Mouse (Mus musculus): ENCODE measurements around the gene Gpr146.

The Gpr146 gene

GRCm38 (mm10) chr5:139359244-139359643 is 18.3 kb upstream of the Gpr146 start:
- DNase-seq, result no peak

GRCm38 (mm10) chr5:139363858-139364257 is 13.6 kb upstream of the Gpr146 start:
- DNase-seq, result peak; percentile 55 to 74

GRCm38 (mm10) chr5:139364260-139364910 is 13.1 kb upstream of the Gpr146 start:
- DNase-seq, result peak; percentile 92

- DNase-seq, result peak; percentile 66 to 75
These were observed 12.5 kb upstream of the Gpr146 start for GRCm38 (mm10) chr5:139364911-139365571.

GRCm38 (mm10) chr5:139365827-139366226 is 11.7 kb upstream of the Gpr146 start:
- DNase-seq, result peak in 1 of 2 experiments; percentile 66

GRCm38 (mm10) chr5:139366484-139366883 is 11.0 kb upstream of the Gpr146 start:
- no peak for DNase-seq

- DNase-seq, result no peak
These were observed 9.5 kb upstream of the Gpr146 start for GRCm38 (mm10) chr5:139367884-139368458.

GRCm38 (mm10) chr5:139368638-139369320 is 8.7 kb upstream of the Gpr146 start:
- no peak for DNase-seq

- no peak for DNase-seq
These were observed 7.2 kb upstream of the Gpr146 start for GRCm38 (mm10) chr5:139370336-139370735.

GRCm38 (mm10) chr5:139371118-139371517 is 6.4 kb upstream of the Gpr146 start:
- no peak for DNase-seq

- peak; percentile 93 to 96 for DNase-seq
These were observed 5.7 kb upstream of the Gpr146 start for GRCm38 (mm10) chr5:139371631-139372401.

- DNase-seq, result no peak
These were observed 4.4 kb upstream of the Gpr146 start for GRCm38 (mm10) chr5:139373126-139373525.

GRCm38 (mm10) chr5:139373889-139374444 is 3.5 kb upstream of the Gpr146 start:
- DNase-seq, result no peak

GRCm38 (mm10) chr5:139374841-139375240 is 2.7 kb upstream of the Gpr146 start:
- DNase-seq, result no peak

GRCm38 (mm10) chr5:139378271-139378556 is 717 bp downstream of the Gpr146 start:
- DNase-seq, result no peak

GRCm38 (mm10) chr5:139378986-139379629 is 1.6 kb downstream of the Gpr146 start:
- DNase-seq, result peak; percentile 96 to 97

GRCm38 (mm10) chr5:139379771-139380384 is 2.4 kb downstream of the Gpr146 start:
- DNase-seq, result no peak

- DNase-seq, result peak; percentile 98 to 99
These were observed 3.1 kb downstream of the Gpr146 start for GRCm38 (mm10) chr5:139380385-139381248.

- DNase-seq, result peak in 1 of 2 experiments; percentile 70
These were observed 4.4 kb downstream of the Gpr146 start for GRCm38 (mm10) chr5:139381586-139382513.
